Mouse (Mus musculus): ENCODE data around the gene Epha4.

GRCm38 (mm10) chr1:77446438-77446837 is 68.5 kb downstream of the Epha4 start:
- TF ChIP-seq TAL1 (conservative IDR thresholded peaks at IDR 0.05; ENCODE audit: low read depth, low read length), result no peak
- TF ChIP-seq CTCF (IDR thresholded peaks at IDR 0.05; ENCODE audit: low read depth, low read length), result no peak
- TF ChIP-seq GATA1 (IDR thresholded peaks at IDR 0.05; ENCODE audit: borderline replicate concordance, low read length), result no peak
